Mouse (Mus musculus): Measurements from ENCODE around the gene Oasl1. TPM values are rescaled to one million over a fixed set of nuclear protein-coding genes. Genes with fewer than 3 reads are reported as not detected.
"Not testable (repeated sequence)": the region's sequence is repeated elsewhere in the genome, so short reads cannot be mapped to it uniquely, and the experiment has no call there.

Oasl1 gene
- polyA plus RNA-seq (2012; rRNA removed) (0.59 and 1.2 TPM in 2 replicates), polyA plus RNA-seq (2014; fragmentation: Nextera tagmentation; extraction: Ambion mirVana) (0.36 and 0.39 TPM in 2 replicates)

- 18% methylated on average over 15 of the region's 15 CpGs for WGBS
- Histone ChIP-seq H3K36me3 (ENCODE audit: control insufficient read depth, insufficient read depth, low read length) (no peaks in the 10 kb centered on the region), H3K4me3 (replicated peaks; ENCODE audit: low read length) (peak within 1 kb of the TSS; percentile 31), H3K4me2 (replicated peaks; ENCODE audit: low read depth, low read length, severe bottlenecking) (peak within 1 kb of the TSS; percentile 56), H3K9me3 (ENCODE audit: control insufficient read depth, low read length) (no peaks in the 10 kb centered on the region), H3K4me1 (ENCODE audit: control insufficient read depth, insufficient read depth, low read length) (peaks cover 7% of the 10 kb centered on the region; the same call in 1 of the 2 replicates), H3K9ac (ENCODE audit: low read depth, low read length, severe bottlenecking) (peak within 1 kb of the TSS; percentile 48), H3K27me3 (ENCODE audit: control insufficient read depth, insufficient read depth, low read length) (no peaks in the 10 kb centered on the region), H3K27ac (replicated peaks; ENCODE audit: low read depth, low read length) (no peak within 1 kb of the TSS)
- no peak for TF ChIP-seq POLR2A (IDR thresholded peaks at IDR 0.05; ENCODE audit: borderline replicate concordance, extremely low read depth, insufficient read depth, insufficient read length)
- 0 out of 2 replicates have a peak, but pooled peaks have one; percentile 34 for ATAC-seq (ENCODE audit: low FRiP score, low read depth)
- DNase-seq (ENCODE audit: low spot score): peak; percentile 36
Observed at GRCm38 (mm10) chr5:114922998-114923473, at the start of gene Oasl1. Oasl1 (plus strand) TSS chr5:114923240.

GRCm38 (mm10) chr5:114875858-114876257 is 47.2 kb upstream of the Oasl1 start:
- H3K9ac ChIP-seq (ENCODE audit: low read depth, low read length, severe bottlenecking): no peak overlapping the region
- no peak for TF ChIP-seq POLR2A (IDR thresholded peaks at IDR 0.05; ENCODE audit: borderline replicate concordance, extremely low read depth, insufficient read depth, insufficient read length)
- H3K27ac ChIP-seq (replicated peaks; ENCODE audit: low read depth, low read length): no peak overlapping the region
- WGBS: 63% methylated on average over 6 of the region's 6 CpGs
- peaks cover 13% of the 10 kb centered on the region for H3K4me1 ChIP-seq (ENCODE audit: control insufficient read depth, insufficient read depth, low read length)
- no peak overlapping the region for H3K4me2 ChIP-seq (replicated peaks; ENCODE audit: low read depth, low read length, severe bottlenecking)
- DNase-seq (ENCODE audit: low spot score) (no peak), ATAC-seq (ENCODE audit: low FRiP score, low read depth) (no peak)
- no peaks in the 10 kb centered on the region for H3K36me3 ChIP-seq (ENCODE audit: control insufficient read depth, insufficient read depth, low read length)
- H3K27me3 ChIP-seq (ENCODE audit: control insufficient read depth, insufficient read depth, low read length): no peaks in the 10 kb centered on the region
- no peak overlapping the region for H3K4me3 ChIP-seq (replicated peaks; ENCODE audit: low read length)
- no peaks in the 10 kb centered on the region for H3K9me3 ChIP-seq (ENCODE audit: control insufficient read depth, low read length)

GRCm38 (mm10) chr5:114876331-114876730 is 46.7 kb upstream of the Oasl1 start:
- no peak overlapping the region for H3K9ac ChIP-seq (ENCODE audit: low read depth, low read length, severe bottlenecking)
- H3K9me3 ChIP-seq (ENCODE audit: control insufficient read depth, low read length): no peaks in the 10 kb centered on the region
- H3K4me3 ChIP-seq (replicated peaks; ENCODE audit: low read length): no peak overlapping the region
- H3K4me1 ChIP-seq (ENCODE audit: control insufficient read depth, insufficient read depth, low read length): peaks cover 13% of the 10 kb centered on the region
- DNase-seq (ENCODE audit: low spot score): no peak
- no peak for ATAC-seq (ENCODE audit: low FRiP score, low read depth)
- TF ChIP-seq POLR2A (IDR thresholded peaks at IDR 0.05; ENCODE audit: borderline replicate concordance, extremely low read depth, insufficient read depth, insufficient read length): no peak
- 51% methylated on average over 6 of the region's 6 CpGs for WGBS
- no peaks in the 10 kb centered on the region for H3K36me3 ChIP-seq (ENCODE audit: control insufficient read depth, insufficient read depth, low read length)
- no peak overlapping the region for H3K4me2 ChIP-seq (replicated peaks; ENCODE audit: low read depth, low read length, severe bottlenecking)
- no peak overlapping the region for H3K27ac ChIP-seq (replicated peaks; ENCODE audit: low read depth, low read length)
- H3K27me3 ChIP-seq (ENCODE audit: control insufficient read depth, insufficient read depth, low read length): no peaks in the 10 kb centered on the region

DNA sequence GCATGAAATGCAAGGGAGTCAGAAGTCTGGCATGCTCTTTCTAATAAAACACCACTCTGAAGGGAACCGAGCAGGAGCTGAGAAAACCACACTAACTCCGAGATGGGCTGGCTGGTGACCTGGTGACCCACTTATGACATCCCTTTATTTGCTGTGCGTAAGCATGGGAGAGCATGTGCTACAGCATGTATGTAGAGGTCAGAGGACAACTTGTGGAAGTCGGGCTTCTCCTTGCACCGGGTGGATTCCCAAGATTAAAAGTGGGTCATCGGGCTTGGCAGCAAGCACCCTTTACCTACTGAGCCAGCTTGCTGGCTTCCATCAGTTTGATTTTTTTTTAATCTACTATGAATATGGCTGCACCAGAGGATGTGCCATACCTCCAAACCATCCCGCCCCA is 45.6 kb upstream of the Oasl1 start:
- DNase-seq (ENCODE audit: low spot score): no peak
- WGBS: 54% methylated on average over 7 of the region's 7 CpGs
- Histone ChIP-seq H3K4me1 (ENCODE audit: control insufficient read depth, insufficient read depth, low read length) (peaks cover 13% of the 10 kb centered on the region), H3K9me3 (ENCODE audit: control insufficient read depth, low read length) (no peaks in the 10 kb centered on the region), H3K36me3 (ENCODE audit: control insufficient read depth, insufficient read depth, low read length) (no peaks in the 10 kb centered on the region), H3K9ac (ENCODE audit: low read depth, low read length, severe bottlenecking) (no peak overlapping the region), H3K4me2 (replicated peaks; ENCODE audit: low read depth, low read length, severe bottlenecking) (no peak overlapping the region), H3K27ac (replicated peaks; ENCODE audit: low read depth, low read length) (no peak overlapping the region), H3K27me3 (ENCODE audit: control insufficient read depth, insufficient read depth, low read length) (no peaks in the 10 kb centered on the region), H3K4me3 (replicated peaks; ENCODE audit: low read length) (no peak overlapping the region)
- no peak for ATAC-seq (ENCODE audit: low FRiP score, low read depth)
- TF ChIP-seq POLR2A (IDR thresholded peaks at IDR 0.05; ENCODE audit: borderline replicate concordance, extremely low read depth, insufficient read depth, insufficient read length): no peak

DNA sequence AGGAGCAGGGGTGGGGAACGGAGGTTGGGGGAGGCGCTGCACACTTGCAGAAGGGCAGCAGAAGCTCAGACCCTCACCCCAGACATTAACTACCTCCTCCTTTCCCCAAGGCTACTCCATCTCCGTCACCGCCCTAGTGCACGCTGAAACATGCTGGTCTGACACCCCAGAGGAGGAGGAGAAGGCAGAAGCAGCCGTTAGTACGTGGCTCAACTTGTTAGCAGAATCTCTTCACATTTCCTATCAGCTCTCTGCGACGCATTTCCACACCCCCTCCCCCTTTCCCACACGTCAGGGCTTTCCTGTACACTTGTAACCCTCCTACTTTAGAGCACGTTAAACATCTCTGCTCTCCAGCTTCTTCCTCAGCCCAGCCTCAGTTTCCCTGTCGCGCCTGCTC is 43.6 kb upstream of the Oasl1 start:
- H3K9ac ChIP-seq (ENCODE audit: low read depth, low read length, severe bottlenecking): no peak overlapping the region
- H3K4me3 ChIP-seq (replicated peaks; ENCODE audit: low read length): no peak overlapping the region
- H3K4me1 ChIP-seq (ENCODE audit: control insufficient read depth, insufficient read depth, low read length): peaks cover 13% of the 10 kb centered on the region
- DNase-seq (ENCODE audit: low spot score): peak; percentile 3
- no peak overlapping the region for H3K4me2 ChIP-seq (replicated peaks; ENCODE audit: low read depth, low read length, severe bottlenecking)
- no peak for TF ChIP-seq POLR2A (IDR thresholded peaks at IDR 0.05; ENCODE audit: borderline replicate concordance, extremely low read depth, insufficient read depth, insufficient read length)
- WGBS: 50% methylated on average over 10 of the region's 13 CpGs
- H3K9me3 ChIP-seq (ENCODE audit: control insufficient read depth, low read length): no peaks in the 10 kb centered on the region
- no peaks in the 10 kb centered on the region for H3K27me3 ChIP-seq (ENCODE audit: control insufficient read depth, insufficient read depth, low read length)
- H3K36me3 ChIP-seq (ENCODE audit: control insufficient read depth, insufficient read depth, low read length): no peaks in the 10 kb centered on the region
- no peak for ATAC-seq (ENCODE audit: low FRiP score, low read depth)
- H3K27ac ChIP-seq (replicated peaks; ENCODE audit: low read depth, low read length): no peak overlapping the region

DNA sequence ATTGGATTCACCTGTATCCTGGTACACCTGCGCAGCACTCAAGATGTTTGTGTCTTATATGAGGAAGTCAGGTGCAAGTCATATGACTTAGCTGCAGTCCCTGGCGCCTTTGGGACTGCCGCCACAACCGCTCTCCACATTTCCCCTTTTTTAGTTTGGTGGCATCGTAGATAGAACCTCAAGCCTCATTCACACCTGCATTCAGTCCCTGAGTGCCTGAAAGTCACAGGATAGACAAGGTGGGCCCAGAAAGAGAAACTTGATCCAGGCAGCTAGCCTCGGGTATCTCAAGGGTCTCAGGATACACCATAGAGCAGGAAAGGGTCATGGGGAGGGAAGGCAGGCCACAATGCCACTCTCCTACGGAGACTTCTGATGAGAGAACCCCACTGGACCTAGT is 40.7 kb upstream of the Oasl1 start:
- WGBS: 74% methylated on average over 6 of the region's 7 CpGs
- not testable (repeated sequence) for H3K27ac ChIP-seq (replicated peaks; ENCODE audit: low read depth, low read length); H3K36me3 ChIP-seq (ENCODE audit: control insufficient read depth, insufficient read depth, low read length); H3K4me2 ChIP-seq (replicated peaks; ENCODE audit: low read depth, low read length, severe bottlenecking); ATAC-seq (ENCODE audit: low FRiP score, low read depth); H3K27me3 ChIP-seq (ENCODE audit: control insufficient read depth, insufficient read depth, low read length); H3K4me1 ChIP-seq (ENCODE audit: control insufficient read depth, insufficient read depth, low read length); H3K9ac ChIP-seq (ENCODE audit: low read depth, low read length, severe bottlenecking); DNase-seq (ENCODE audit: low spot score); H3K9me3 ChIP-seq (ENCODE audit: control insufficient read depth, low read length); H3K4me3 ChIP-seq (replicated peaks; ENCODE audit: low read length)
